Mouse (Mus musculus) adrenal gland, postnatal 10 days (tissue): ENCODE measurements around the gene Zfp277. TPM values are rescaled to one million over a fixed set of nuclear protein-coding genes. Genes with fewer than 3 reads are reported as not detected.

ENCODE experiments used
- total RNA-seq, 2 experiments: library from RNA; stranded (reverse); gene quantifications; 2 replicates each; pipeline ENCODE4 v1.2.3; 2021

The Zfp277 gene
- total RNA-seq, 2 experiments from 2014 or later = 17.1 to 21.5 TPM

Other genes starting within 250 kb of the Zfp277 start
- 1 to 10 TPM in 1 of 2 experiments, under 1 TPM in 1; 0.45 to 2.3 TPM for gene Lsmem1, start 246.4 kb downstream of the Zfp277 start, total RNA-seq
- 100 to 1,000 TPM; 143 to 154 TPM for gene Ifrd1, start 197.4 kb downstream of the Zfp277 start, total RNA-seq
- gene Dock4, start 50 bp upstream of the Zfp277 start, total RNA-seq = 10 to 100 TPM; 16.2 to 28.5 TPM